Mouse (Mus musculus) erythroblast, embryonic 14.5 days (primary cell): ENCODE results near the gene Fbxo47. TPM values are rescaled to one million over a fixed set of nuclear protein-coding genes. Genes with fewer than 3 reads are reported as not detected.

Experiments
- H3K27me3 ChIP-seq: 2 replicates; pipeline ENCODE4 v1.6.1; 2012; ENCODE audit warnings: inconsistent platforms; ENCODE audit not compliant: control insufficient read depth
- H3K36me3 ChIP-seq: 2 replicates; pipeline ENCODE4 v1.6.1; 2012; ENCODE audit warnings: mild to moderate bottlenecking, inconsistent platforms; ENCODE audit not compliant: control insufficient read depth
- H3K4me1 ChIP-seq: 2 replicates; pipeline ENCODE4 v1.6.1; 2012; ENCODE audit warnings: inconsistent platforms; ENCODE audit not compliant: control insufficient read depth
- H3K4me3 ChIP-seq: replicated peaks from 2 replicates; pipeline ENCODE3; 2012; ENCODE audit warnings: moderate library complexity, mild to moderate bottlenecking, inconsistent platforms
- H3K9me3 ChIP-seq: 2 replicates; pipeline ENCODE4 v1.6.1; 2012; ENCODE audit warnings: low read length, inconsistent platforms, mixed read lengths; ENCODE audit not compliant: control insufficient read depth
- GATA1 ChIP-seq: IDR thresholded peaks from 2 replicates; pipeline ENCODE4 v1.6.1; 2012; ENCODE audit warnings: low read length, inconsistent platforms, mixed read lengths
- TAL1 ChIP-seq: IDR thresholded peaks from 3 replicates; pipeline ENCODE4 v1.6.1; 2012; ENCODE audit warnings: low read length, inconsistent platforms, mixed read lengths
- polyA plus RNA-seq: library from polyadenylated mRNA; stranded (reverse); fragments of >175 nt; gene quantifications from 2 replicates; pipeline ENCODE4 v1.2.3, GENCODE M21; 2012

Gene Fbxo47
- polyA plus RNA-seq, 1 experiment = not detected

- Histone ChIP-seq H3K9me3 (no peaks in the 10 kb centered on the region), H3K4me1 (no peaks in the 10 kb centered on the region; the same call in 1 of the 2 replicates), H3K27me3 (no peaks in the 10 kb centered on the region), H3K36me3 (peaks cover 7% of the 10 kb centered on the region; the same call in 1 of the 2 replicates), H3K4me3 (no peak overlapping the region)
- TF ChIP-seq TAL1 (no peak), GATA1 (no peak)
Observed at GRCm38 (mm10) chr11:97827654-97828053, 56.3 kb downstream of the Fbxo47 start.

GRCm38 (mm10) chr11:97826414-97826813 is 57.5 kb downstream of the Fbxo47 start:
- no peak overlapping the region for H3K4me3 ChIP-seq
- H3K36me3 ChIP-seq = peaks cover 5% of the 10 kb centered on the region; the same call in 1 of the 2 replicates
- TF ChIP-seq TAL1 (no peak), GATA1 (no peak)
- H3K4me1 ChIP-seq = peaks cover 3% of the 10 kb centered on the region
- H3K27me3 ChIP-seq = no peaks in the 10 kb centered on the region
- H3K9me3 ChIP-seq = no peaks in the 10 kb centered on the region

GRCm38 (mm10) chr11:97825971-97826370 is 58.0 kb downstream of the Fbxo47 start:
- no peak for TF ChIP-seq TAL1
- no peak for TF ChIP-seq GATA1
- peaks cover 6% of the 10 kb centered on the region for H3K4me1 ChIP-seq

GRCm38 (mm10) chr11:97825295-97825694 is 58.7 kb downstream of the Fbxo47 start:
- TF ChIP-seq TAL1 = no peak
- TF ChIP-seq GATA1 = no peak
- H3K36me3 ChIP-seq = peaks cover 5% of the 10 kb centered on the region; the same call in 1 of the 2 replicates
- no peaks in the 10 kb centered on the region for H3K9me3 ChIP-seq
- peaks cover 7% of the 10 kb centered on the region for H3K4me1 ChIP-seq
- no peaks in the 10 kb centered on the region for H3K27me3 ChIP-seq
- no peak overlapping the region for H3K4me3 ChIP-seq

More at GRCm38 (mm10) chr11:97825971-97826370, 58.0 kb downstream of the Fbxo47 start:
- Histone ChIP-seq H3K27me3 (no peaks in the 10 kb centered on the region), H3K9me3 (no peaks in the 10 kb centered on the region), H3K4me3 (no peak overlapping the region), H3K36me3 (peaks cover 5% of the 10 kb centered on the region; the same call in 1 of the 2 replicates)

GRCm38 (mm10) chr11:97824895-97825294 is 59.1 kb downstream of the Fbxo47 start:
- Histone ChIP-seq H3K4me1 (peaks cover 7% of the 10 kb centered on the region), H3K4me3 (no peak overlapping the region), H3K36me3 (peaks cover 5% of the 10 kb centered on the region; the same call in 1 of the 2 replicates), H3K27me3 (no peaks in the 10 kb centered on the region), H3K9me3 (no peaks in the 10 kb centered on the region)
- TF ChIP-seq TAL1 = no peak
- TF ChIP-seq GATA1 = no peak

GRCm38 (mm10) chr11:97824168-97824567 is 59.8 kb downstream of the Fbxo47 start:
- H3K4me3 ChIP-seq = no peak overlapping the region
- H3K36me3 ChIP-seq = peaks cover 5% of the 10 kb centered on the region; the same call in 1 of the 2 replicates
- H3K27me3 ChIP-seq = no peaks in the 10 kb centered on the region
- H3K9me3 ChIP-seq = no peaks in the 10 kb centered on the region
- H3K4me1 ChIP-seq = peaks cover 7% of the 10 kb centered on the region
- no peak for TF ChIP-seq GATA1
- TF ChIP-seq TAL1 = no peak

GRCm38 (mm10) chr11:97822840-97823603 is 60.9 kb downstream of the Fbxo47 start:
- Histone ChIP-seq H3K4me1 (peaks cover 18% of the 10 kb centered on the region), H3K4me3 (no peak overlapping the region), H3K36me3 (peaks cover 5% of the 10 kb centered on the region; the same call in 1 of the 2 replicates), H3K9me3 (no peaks in the 10 kb centered on the region), H3K27me3 (no peaks in the 10 kb centered on the region)
- TF ChIP-seq GATA1 = no peak
- TF ChIP-seq TAL1 = no peak

GRCm38 (mm10) chr11:97821401-97822064 is 62.4 kb downstream of the Fbxo47 start:
- Histone ChIP-seq H3K36me3 (peaks cover 9% of the 10 kb centered on the region; the same call in 1 of the 2 replicates), H3K4me1 (peaks cover 31% of the 10 kb centered on the region), H3K9me3 (no peaks in the 10 kb centered on the region), H3K4me3 (no peak overlapping the region), H3K27me3 (no peaks in the 10 kb centered on the region)
- no peak for TF ChIP-seq TAL1
- TF ChIP-seq GATA1 = no peak

GRCm38 (mm10) chr11:97820840-97821239 is 63.1 kb downstream of the Fbxo47 start:
- no peak overlapping the region for H3K4me3 ChIP-seq
- H3K27me3 ChIP-seq = no peaks in the 10 kb centered on the region
- no peaks in the 10 kb centered on the region for H3K9me3 ChIP-seq
- H3K36me3 ChIP-seq = peaks cover 9% of the 10 kb centered on the region; the same call in 1 of the 2 replicates
- peaks cover 31% of the 10 kb centered on the region for H3K4me1 ChIP-seq
- TF ChIP-seq TAL1 (no peak), GATA1 (no peak)
